Mouse (Mus musculus): Measurements from ENCODE around the gene Gipc2. TPM values are rescaled to one million over a fixed set of nuclear protein-coding genes. Genes with fewer than 3 reads are reported as not detected.
"Not testable (repeated sequence)": the region's sequence is repeated elsewhere in the genome, so short reads cannot be mapped to it uniquely, and the experiment has no call there.

The Gipc2 gene
- polyA plus RNA-seq, 1 experiment: 9.7 TPM

GRCm38 (mm10) chr3:152133621-152134020 is 32.4 kb downstream of the Gipc2 start:
- Histone ChIP-seq H3K4me3 (replicated peaks; ENCODE audit: insufficient read depth, low read depth, low read length) (no peak overlapping the region), H3K27ac (ENCODE audit: insufficient read depth, low read length) (no peak overlapping the region), H3K27me3 (ENCODE audit: control insufficient read depth, insufficient read depth, low read length) (no peaks in the 10 kb centered on the region), H3K4me1 (ENCODE audit: control insufficient read depth, insufficient read depth, low read length) (no peaks in the 10 kb centered on the region)
- TF ChIP-seq CTCF (IDR thresholded peaks at IDR 0.05; ENCODE audit: borderline replicate concordance, insufficient read depth, low read depth, low read length): no peak
- TF ChIP-seq POLR2A (IDR thresholded peaks at IDR 0.05; ENCODE audit: borderline replicate concordance, insufficient read depth, low read length): no peak
- DNase-seq: no peak
- WGBS: 79% methylated on average over 9 of the region's 9 CpGs

- TF ChIP-seq CTCF (IDR thresholded peaks at IDR 0.05; ENCODE audit: borderline replicate concordance, insufficient read depth, low read depth, low read length) (no peak), POLR2A (IDR thresholded peaks at IDR 0.05; ENCODE audit: borderline replicate concordance, insufficient read depth, low read length) (no peak)
- Histone ChIP-seq H3K4me1 (ENCODE audit: control insufficient read depth, insufficient read depth, low read length) (no peaks in the 10 kb centered on the region), H3K27me3 (ENCODE audit: control insufficient read depth, insufficient read depth, low read length) (no peaks in the 10 kb centered on the region), H3K27ac (ENCODE audit: insufficient read depth, low read length) (no peak overlapping the region), H3K4me3 (replicated peaks; ENCODE audit: insufficient read depth, low read depth, low read length) (no peak overlapping the region)
- 87% methylated on average over 4 of the region's 4 CpGs for WGBS
- no peak for DNase-seq
These were observed 35.1 kb downstream of the Gipc2 start for GRCm38 (mm10) chr3:152130963-152131362.

GRCm38 (mm10) chr3:152129426-152129825 is 36.6 kb downstream of the Gipc2 start:
- 88% methylated on average over 4 of the region's 4 CpGs for WGBS
- not testable (repeated sequence) for H3K4me3 ChIP-seq (replicated peaks; ENCODE audit: insufficient read depth, low read depth, low read length); H3K4me1 ChIP-seq (ENCODE audit: control insufficient read depth, insufficient read depth, low read length); H3K27me3 ChIP-seq (ENCODE audit: control insufficient read depth, insufficient read depth, low read length); H3K27ac ChIP-seq (ENCODE audit: insufficient read depth, low read length); DNase-seq

GRCm38 (mm10) chr3:152128631-152129030 is 37.4 kb downstream of the Gipc2 start:
- H3K4me3 ChIP-seq (replicated peaks; ENCODE audit: insufficient read depth, low read depth, low read length): no peak overlapping the region
- no peaks in the 10 kb centered on the region for H3K27me3 ChIP-seq (ENCODE audit: control insufficient read depth, insufficient read depth, low read length)
- no peaks in the 10 kb centered on the region for H3K4me1 ChIP-seq (ENCODE audit: control insufficient read depth, insufficient read depth, low read length)
- no peak for TF ChIP-seq POLR2A (IDR thresholded peaks at IDR 0.05; ENCODE audit: borderline replicate concordance, insufficient read depth, low read length)
- TF ChIP-seq CTCF (IDR thresholded peaks at IDR 0.05; ENCODE audit: borderline replicate concordance, insufficient read depth, low read depth, low read length): no peak
- DNase-seq: no peak
- 71% methylated on average over 7 of the region's 7 CpGs for WGBS
- no peak overlapping the region for H3K27ac ChIP-seq (ENCODE audit: insufficient read depth, low read length)

- TF ChIP-seq CTCF (IDR thresholded peaks at IDR 0.05; ENCODE audit: borderline replicate concordance, insufficient read depth, low read depth, low read length) (no peak), POLR2A (IDR thresholded peaks at IDR 0.05; ENCODE audit: borderline replicate concordance, insufficient read depth, low read length) (no peak)
- Histone ChIP-seq H3K4me3 (replicated peaks; ENCODE audit: insufficient read depth, low read depth, low read length) (no peak overlapping the region), H3K27ac (ENCODE audit: insufficient read depth, low read length) (no peak overlapping the region), H3K4me1 (ENCODE audit: control insufficient read depth, insufficient read depth, low read length) (peaks cover 1% of the 10 kb centered on the region; the same call in 1 of the 2 replicates), H3K27me3 (ENCODE audit: control insufficient read depth, insufficient read depth, low read length) (no peaks in the 10 kb centered on the region)
- DNase-seq: no peak
- 60% methylated on average over 7 of the region's 7 CpGs for WGBS
These were observed 38.9 kb downstream of the Gipc2 start for GRCm38 (mm10) chr3:152127144-152127543.

GRCm38 (mm10) chr3:152122720-152123119 is 43.3 kb downstream of the Gipc2 start:
- no peak for DNase-seq
- no peaks in the 10 kb centered on the region for H3K27me3 ChIP-seq (ENCODE audit: control insufficient read depth, insufficient read depth, low read length)
- no peak overlapping the region for H3K4me3 ChIP-seq (replicated peaks; ENCODE audit: insufficient read depth, low read depth, low read length)
- peaks cover 2% of the 10 kb centered on the region; the same call in 1 of the 2 replicates for H3K4me1 ChIP-seq (ENCODE audit: control insufficient read depth, insufficient read depth, low read length)
- no peak overlapping the region for H3K27ac ChIP-seq (ENCODE audit: insufficient read depth, low read length)
- no peak for TF ChIP-seq POLR2A (IDR thresholded peaks at IDR 0.05; ENCODE audit: borderline replicate concordance, insufficient read depth, low read length)
- TF ChIP-seq CTCF (IDR thresholded peaks at IDR 0.05; ENCODE audit: borderline replicate concordance, insufficient read depth, low read depth, low read length): no peak
- 74% methylated on average over 3 of the region's 3 CpGs for WGBS

GRCm38 (mm10) chr3:152122101-152122500 is 43.9 kb downstream of the Gipc2 start:
- peaks cover 2% of the 10 kb centered on the region; the same call in 1 of the 2 replicates for H3K4me1 ChIP-seq (ENCODE audit: control insufficient read depth, insufficient read depth, low read length)
- H3K27ac ChIP-seq (ENCODE audit: insufficient read depth, low read length): no peak overlapping the region
- TF ChIP-seq CTCF (IDR thresholded peaks at IDR 0.05; ENCODE audit: borderline replicate concordance, insufficient read depth, low read depth, low read length) (no peak), POLR2A (IDR thresholded peaks at IDR 0.05; ENCODE audit: borderline replicate concordance, insufficient read depth, low read length) (no peak)
- DNase-seq: no peak
- H3K4me3 ChIP-seq (replicated peaks; ENCODE audit: insufficient read depth, low read depth, low read length): no peak overlapping the region
- 34% methylated on average over 6 of the region's 6 CpGs for WGBS
- no peaks in the 10 kb centered on the region for H3K27me3 ChIP-seq (ENCODE audit: control insufficient read depth, insufficient read depth, low read length)

- WGBS: 81% methylated on average over 11 of the region's 11 CpGs
- DNase-seq: no peak
- no peak overlapping the region for H3K27ac ChIP-seq (ENCODE audit: insufficient read depth, low read length)
- H3K27me3 ChIP-seq (ENCODE audit: control insufficient read depth, insufficient read depth, low read length): no peaks in the 10 kb centered on the region
- H3K4me3 ChIP-seq (replicated peaks; ENCODE audit: insufficient read depth, low read depth, low read length): no peak overlapping the region
- TF ChIP-seq POLR2A (IDR thresholded peaks at IDR 0.05; ENCODE audit: borderline replicate concordance, insufficient read depth, low read length) (no peak), CTCF (IDR thresholded peaks at IDR 0.05; ENCODE audit: borderline replicate concordance, insufficient read depth, low read depth, low read length) (no peak)
- peaks cover 2% of the 10 kb centered on the region; the same call in 1 of the 2 replicates for H3K4me1 ChIP-seq (ENCODE audit: control insufficient read depth, insufficient read depth, low read length)
These were observed 44.6 kb downstream of the Gipc2 start for GRCm38 (mm10) chr3:152121169-152122009.

All from cerebellum, adult 2 months (tissue).